Mouse (Mus musculus) heart, embryonic 12.5 days (tissue): ENCODE data around the gene Nxph4. TPM values are rescaled to one million over a fixed set of nuclear protein-coding genes. Genes with fewer than 3 reads are reported as not detected.
A peak's percentile ranks its signal among the peaks of the same experiment; 100 is the strongest.

Experiments used
- ATAC-seq: fragments of 200-750 bp; cut with Nextera tagmentation; 2 replicates; pipeline ENCODE4 v1.8.0; 2017; ENCODE audit warnings: moderate TSS enrichment, moderate library complexity; ENCODE audit not compliant: insufficient number of reproducible peaks, low FRiP score
- H3K27ac ChIP-seq: fragments of 300-500 bp; sonication (generic); 2 replicates; pipeline ENCODE4 v1.5.1; 2016; ENCODE audit warnings: mild to moderate bottlenecking, moderate library complexity; ENCODE audit not compliant: poor library complexity, severe bottlenecking
- H3K27me3 ChIP-seq: fragments of 300-500 bp; sonication (generic); replicated peaks from 2 replicates; pipeline ENCODE4 v1.6.1; 2016; ENCODE audit warnings: mild to moderate bottlenecking, moderate library complexity
- H3K36me3 ChIP-seq: fragments of 300-500 bp; sonication (generic); 2 replicates; pipeline ENCODE4 v1.6.1; 2016; ENCODE audit warnings: mild to moderate bottlenecking, moderate library complexity
- H3K4me1 ChIP-seq: fragments of 300-500 bp; sonication (generic); replicated peaks from 2 replicates; pipeline ENCODE4 v1.6.1; 2016; ENCODE audit warnings: mild to moderate bottlenecking
- H3K4me2 ChIP-seq: fragments of 300-500 bp; sonication (generic); 2 replicates; pipeline ENCODE4 v1.6.1; 2016; ENCODE audit warnings: mild to moderate bottlenecking, moderate library complexity
- H3K4me3 ChIP-seq: fragments of 300-500 bp; sonication (generic); 2 replicates; pipeline ENCODE4 v1.5.1; 2016; ENCODE audit warnings: mild to moderate bottlenecking
- H3K9ac ChIP-seq: fragments of 300-500 bp; sonication (generic); 2 replicates; pipeline ENCODE4 v1.6.1; 2016; ENCODE audit warnings: mild to moderate bottlenecking, moderate library complexity
- H3K9me3 ChIP-seq: fragments of 300-500 bp; sonication (generic); replicated peaks from 2 replicates; pipeline ENCODE4 v1.6.1; 2016; ENCODE audit warnings: mild to moderate bottlenecking, moderate library complexity
- WGBS: fragments of 180-500 bp; shearing (Covaris S2); methylation state at CpG from one replicate; pipeline ENCODE4 v1.1.7; 2016; 5-methylcytosine and 5-hydroxymethylcytosine counted together
- polyA plus RNA-seq: library from polyadenylated mRNA; unstranded; fragments of >200 nt; fragmentation: Nextera tagmentation; extraction: Ambion mirVana; gene quantifications from 2 replicates; pipeline ENCODE4 v1.2.1, GENCODE M21; 2016

The Nxph4 gene
- polyA plus RNA-seq, 1 experiment from 2014 or later, result 0.65 TPM

- WGBS, result 87% methylated on average over 10 of the region's 10 CpGs
- Histone ChIP-seq H3K27me3 (no peaks in the 10 kb centered on the region), H3K9ac (peak overlapping the region; percentile 2; the same call in 1 of the 2 replicates), H3K4me3 (no peak overlapping the region), H3K36me3 (peaks cover 87% of the 10 kb centered on the region), H3K4me1 (no peaks in the 10 kb centered on the region), H3K27ac (no peak overlapping the region), H3K9me3 (no peaks in the 10 kb centered on the region), H3K4me2 (no peak overlapping the region)
- no peak for ATAC-seq
Observed at GRCm38 (mm10) chr10:127485235-127485634, 49.1 kb downstream of the Nxph4 start.

DNA sequence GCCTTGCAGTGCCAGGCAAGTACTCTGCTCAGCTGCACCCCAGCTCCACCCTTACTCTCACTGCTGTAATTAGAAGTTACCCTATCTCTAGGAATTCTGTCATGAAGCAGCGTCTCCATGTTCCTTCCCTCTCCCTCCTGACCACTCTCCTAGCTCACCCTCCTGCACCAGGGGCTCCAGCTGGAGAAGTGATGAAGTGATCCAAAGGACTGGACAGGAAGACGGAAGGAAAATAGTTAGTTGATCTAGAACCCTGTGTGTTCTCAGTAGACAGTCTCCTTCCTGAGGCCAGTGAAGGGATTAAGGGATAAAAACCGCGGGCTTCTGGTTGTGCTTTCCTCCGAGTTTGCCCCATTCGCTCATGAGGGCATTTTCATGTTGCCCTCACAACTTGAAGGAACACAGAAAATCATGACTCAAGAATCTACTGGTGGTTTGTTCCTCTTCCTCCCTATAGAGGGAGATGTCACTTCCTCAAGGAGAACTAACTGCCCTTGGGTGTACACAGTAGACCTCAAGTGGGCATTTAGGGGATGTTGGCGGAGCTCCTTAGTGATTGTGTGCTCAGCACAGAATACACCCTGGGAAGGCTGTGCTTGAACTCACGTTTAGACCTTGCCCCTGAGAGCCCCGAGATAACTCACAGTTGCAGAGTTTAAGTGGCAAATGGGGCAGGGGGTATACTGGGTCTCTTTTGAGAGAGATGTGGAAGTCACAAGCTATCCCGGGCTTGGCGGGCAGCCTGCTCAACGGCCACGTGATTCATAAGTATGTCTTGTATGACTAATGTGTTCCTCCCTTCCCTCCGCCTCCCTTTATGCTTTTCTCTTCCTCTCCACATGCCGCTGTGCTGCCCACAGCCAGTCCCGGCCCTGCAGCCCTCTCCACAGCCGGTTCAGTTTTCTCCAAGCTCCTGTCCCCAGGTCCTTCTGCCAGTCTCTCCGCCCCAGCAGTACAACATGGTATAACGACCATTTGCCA lies 53.2 kb downstream of the Nxph4 start:
- no peak overlapping the region for H3K27ac ChIP-seq
- peaks cover 74% of the 10 kb centered on the region for H3K36me3 ChIP-seq
- no peak overlapping the region for H3K4me2 ChIP-seq
- H3K4me1 ChIP-seq, result no peaks in the 10 kb centered on the region
- H3K9ac ChIP-seq, result no peak overlapping the region
- WGBS, result 85% methylated on average over 19 of the region's 19 CpGs
- no peak for ATAC-seq
- no peak overlapping the region for H3K4me3 ChIP-seq
- no peaks in the 10 kb centered on the region for H3K27me3 ChIP-seq
- no peaks in the 10 kb centered on the region for H3K9me3 ChIP-seq

DNA sequence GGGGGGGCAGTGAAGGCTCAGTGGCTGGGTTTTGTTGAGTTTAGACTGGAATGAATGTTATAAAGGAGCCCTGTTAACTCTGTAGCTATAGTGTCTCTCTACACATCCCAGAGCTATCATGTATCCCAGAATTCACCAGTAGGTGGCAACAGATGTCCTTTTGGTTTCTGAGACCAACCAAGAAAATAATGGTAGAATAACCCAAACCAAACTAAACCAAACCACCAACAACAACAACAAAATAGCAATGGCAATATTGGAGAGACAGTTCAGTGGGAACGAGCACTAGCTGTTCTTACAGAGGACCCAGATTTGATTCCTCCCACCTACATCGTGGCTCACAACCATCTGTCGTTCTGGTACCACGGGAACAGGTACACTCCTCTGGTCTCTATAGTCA lies 55.2 kb downstream of the Nxph4 start:
- WGBS, result 95% methylated on average over 4 of the region's 4 CpGs
- H3K36me3 ChIP-seq, result peaks cover 69% of the 10 kb centered on the region

DNA sequence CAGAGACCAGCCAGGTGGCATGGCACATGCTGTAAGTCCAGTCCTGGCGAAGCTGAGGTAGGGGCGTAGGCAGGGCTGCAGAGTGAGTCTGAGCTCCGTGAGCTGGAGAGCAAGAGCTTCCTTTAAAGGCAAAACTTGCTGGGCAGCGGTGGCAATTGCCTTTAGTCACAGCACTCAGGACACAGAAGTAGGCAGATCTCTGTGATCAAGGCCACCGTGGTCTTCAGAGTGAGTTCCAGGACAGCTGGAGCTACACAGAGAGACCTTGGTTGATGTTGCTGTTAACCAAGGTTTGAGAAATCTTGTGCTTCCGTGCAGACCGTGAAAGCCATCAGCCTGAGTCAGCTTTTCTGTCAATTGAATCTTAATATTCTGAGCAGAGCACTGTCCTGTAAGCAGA lies 57.1 kb downstream of the Nxph4 start:
- Histone ChIP-seq H3K9ac (no peak overlapping the region), H3K27ac (no peak overlapping the region), H3K36me3 (peaks cover 64% of the 10 kb centered on the region), H3K4me2 (no peak overlapping the region), H3K27me3 (no peaks in the 10 kb centered on the region), H3K4me1 (0 out of 2 replicates have a peak, but pooled peaks cover 4% of the 10 kb centered on the region), H3K9me3 (no peaks in the 10 kb centered on the region), H3K4me3 (no peak overlapping the region)
- 83% methylated on average over 7 of the region's 7 CpGs for WGBS
- no peak for ATAC-seq

More for the DNA sequence above, 55.2 kb downstream of the Nxph4 start:
- H3K4me3 ChIP-seq, result no peak overlapping the region
- H3K9me3 ChIP-seq, result no peaks in the 10 kb centered on the region
- no peak overlapping the region for H3K9ac ChIP-seq
- H3K27me3 ChIP-seq, result no peaks in the 10 kb centered on the region
- no peak for ATAC-seq
- H3K4me1 ChIP-seq, result no peaks in the 10 kb centered on the region
- no peak overlapping the region for H3K4me2 ChIP-seq
- H3K27ac ChIP-seq, result no peak overlapping the region

DNA sequence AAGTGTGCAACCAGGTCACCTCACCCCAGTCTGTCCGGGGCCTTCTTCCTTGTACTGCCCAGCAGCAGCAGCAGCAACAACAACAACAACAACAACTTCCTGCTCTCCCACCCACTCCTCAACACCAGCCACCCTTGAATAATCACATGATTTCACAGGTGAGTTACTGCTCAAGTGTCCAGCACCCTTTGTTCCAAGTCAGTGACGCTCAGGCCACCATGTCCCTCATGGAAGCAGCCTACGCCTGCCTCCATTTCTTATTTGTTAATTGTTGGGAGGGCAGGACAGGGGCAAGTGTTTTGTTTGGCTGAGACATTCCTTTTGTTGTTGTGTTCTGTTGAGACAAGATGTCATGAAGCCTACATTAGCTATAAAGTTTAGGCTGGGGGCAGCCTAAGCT lies 57.8 kb downstream of the Nxph4 start:
- H3K4me3 ChIP-seq, result no peak overlapping the region
- H3K27me3 ChIP-seq, result no peaks in the 10 kb centered on the region
- no peaks in the 10 kb centered on the region for H3K9me3 ChIP-seq
- no peak for ATAC-seq
- no peak overlapping the region for H3K27ac ChIP-seq
- 93% methylated on average over 3 of the region's 3 CpGs for WGBS
- H3K4me1 ChIP-seq, result peaks cover 10% of the 10 kb centered on the region
- peaks cover 62% of the 10 kb centered on the region for H3K36me3 ChIP-seq
- no peak overlapping the region for H3K9ac ChIP-seq
- H3K4me2 ChIP-seq, result no peak overlapping the region

Other genes starting within 250 kb of the Nxph4 start
- 13.6 and 14.6 TPM in 2 replicates for gene Mbd6, start 245.5 kb downstream of the Nxph4 start, polyA plus RNA-seq
- gene Mars, start 222.8 kb downstream of the Nxph4 start, polyA plus RNA-seq, result 107 and 110 TPM in 2 replicates
- gene Arhgap9, start 212.6 kb downstream of the Nxph4 start, polyA plus RNA-seq, result 0.89 and 1.8 TPM in 2 replicates
- 0.31 and 0.41 TPM in 2 replicates for gene Gli1, start 192.6 kb downstream of the Nxph4 start, polyA plus RNA-seq
- not detected in 2 replicates for gene Inhbe, start 180.1 kb downstream of the Nxph4 start, polyA plus RNA-seq
- gene Inhbc, start 164.1 kb downstream of the Nxph4 start, polyA plus RNA-seq, result not detected in 2 replicates
- gene R3hdm2, start 154.2 kb downstream of the Nxph4 start, polyA plus RNA-seq, result 35.8 and 36.6 TPM in 2 replicates
- 0.50 and 1.1 TPM in 2 replicates for gene Stac3, start 32.9 kb downstream of the Nxph4 start, polyA plus RNA-seq
- 19.5 and 24.4 TPM in 2 replicates for gene Ndufa4l2, start 19.6 kb downstream of the Nxph4 start, polyA plus RNA-seq
- gene Shmt2, start 12.1 kb downstream of the Nxph4 start, polyA plus RNA-seq, result 80.4 and 83.8 TPM in 2 replicates
- 43.3 and 46.1 TPM in 2 replicates for gene Lrp1, start 86.6 kb upstream of the Nxph4 start, polyA plus RNA-seq
- 27.8 and 28.2 TPM in 2 replicates for gene Stat6, start 108.4 kb upstream of the Nxph4 start, polyA plus RNA-seq
- gene Nemp1, start 132.3 kb upstream of the Nxph4 start, polyA plus RNA-seq, result 8.9 and 9.2 TPM in 2 replicates
- gene Nab2, start 134.0 kb upstream of the Nxph4 start, polyA plus RNA-seq, result 13.4 and 13.7 TPM in 2 replicates
- gene Myo1a, start 170.6 kb upstream of the Nxph4 start, polyA plus RNA-seq, result 0.22 and 0.32 TPM in 2 replicates
- gene Tac2, start 189.9 kb upstream of the Nxph4 start, polyA plus RNA-seq, result 4.4 and 16.9 TPM in 2 replicates
- gene Zbtb39, start 205.0 kb upstream of the Nxph4 start, polyA plus RNA-seq, result 2.5 TPM in 2 replicates
- 22.2 and 23.4 TPM in 2 replicates for gene Gpr182, start 217.2 kb upstream of the Nxph4 start, polyA plus RNA-seq
- not detected in 2 replicates for gene Rdh1, start 225.2 kb upstream of the Nxph4 start, polyA plus RNA-seq
- not detected in 2 replicates for gene Rdh16f1, start 225.2 kb upstream of the Nxph4 start, polyA plus RNA-seq
- 0.06 and 0.10 TPM in 2 replicates for gene Rdh9, start 241.8 kb upstream of the Nxph4 start, polyA plus RNA-seq